Mouse (Mus musculus): ENCODE results near the gene Ncbp1.

- TF ChIP-seq CTCF (IDR thresholded peaks at IDR 0.05) (no peak), POLR2A (IDR thresholded peaks at IDR 0.05; ENCODE audit: insufficient read depth, low read depth, low read length) (no peak), EP300 (IDR thresholded peaks at IDR 0.05; ENCODE audit: insufficient read depth, low read depth, low read length) (no peak)
Observed at GRCm38 (mm10) chr4:46137629-46138286, 655 bp upstream of the Ncbp1 start.

Measured in heart, adult 2 months (tissue).